Mouse (Mus musculus) ES-E14 (cell line): ENCODE results near the gene Ngfr. TPM values are rescaled to one million over a fixed set of nuclear protein-coding genes. Genes with fewer than 3 reads are reported as not detected.
"Not testable (repeated sequence)": the region's sequence is repeated elsewhere in the genome, so short reads cannot be mapped to it uniquely, and the experiment has no call there.

Experiments used
- DNase-seq: peaks from one replicate; pipeline ENCODE4 v3.0.0-alpha.2; 2013; ENCODE audit warnings: low read depth, low spot score
- H3K27ac ChIP-seq: 2 replicates; pipeline ENCODE4 v1.5.1; 2012; ENCODE audit warnings: low read depth, mild to moderate bottlenecking, low read length, moderate library complexity, mixed read lengths; ENCODE audit not compliant: poor library complexity, insufficient read depth, severe bottlenecking
- H3K36me3 ChIP-seq: 2 replicates; pipeline ENCODE4 v1.6.1; 2012; ENCODE audit warnings: mild to moderate bottlenecking, low read length, moderate library complexity, mixed read lengths; ENCODE audit not compliant: control insufficient read depth, poor library complexity, insufficient read depth, severe bottlenecking
- H3K4me1 ChIP-seq, 2 experiments: fragments of 150-350 bp in 1 of 2; sonication (generic) in 1 of 2; 2 replicates each; pipeline ENCODE4 v1.6.1; 2012; ENCODE audit warnings: low read length in 2 of 2, mild to moderate bottlenecking in 1 of 2, mixed read lengths in 1 of 2; ENCODE audit not compliant: control insufficient read depth in 2 of 2, insufficient read depth in 2 of 2, poor library complexity in 1 of 2
- H3K4me3 ChIP-seq, 2 experiments: fragments of 150-350 bp in 1 of 2; sonication (generic) in 1 of 2; 2 replicates each; pipeline ENCODE4 v1.5.1; 2012; ENCODE audit warnings: low read length in 2 of 2, low read depth in 1 of 2, mild to moderate bottlenecking in 1 of 2, mixed read lengths in 1 of 2; ENCODE audit not compliant: insufficient read depth in 1 of 2, poor library complexity in 1 of 2, severe bottlenecking in 1 of 2
- H3K9ac ChIP-seq: 2 replicates; pipeline ENCODE4 v1.6.1; 2012; ENCODE audit warnings: low read depth, mild to moderate bottlenecking, low read length, mixed read lengths; ENCODE audit not compliant: poor library complexity, insufficient read depth, severe bottlenecking
- H3K9me3 ChIP-seq: fragments of 150-350 bp; sonication (generic); 2 replicates; pipeline ENCODE4 v1.6.1; 2012; ENCODE audit warnings: low read depth, mild to moderate bottlenecking, low read length; ENCODE audit not compliant: control insufficient read depth, insufficient read depth
- CHD2 ChIP-seq: IDR thresholded peaks from 2 replicates; pipeline ENCODE4 v1.6.1; 2014; ENCODE audit warnings: mild to moderate bottlenecking, low read depth, low read length, inconsistent platforms
- HCFC1 ChIP-seq: IDR thresholded peaks from 2 replicates; pipeline ENCODE4 v1.6.1; 2012; ENCODE audit warnings: low read length, inconsistent platforms, borderline replicate concordance; ENCODE audit not compliant: insufficient read depth
- MAFK ChIP-seq: IDR thresholded peaks from 2 replicates; pipeline ENCODE4 v1.6.1; 2014; ENCODE audit warnings: mild to moderate bottlenecking, low read depth, low read length, inconsistent platforms; ENCODE audit not compliant: insufficient read depth
- ZC3H11A ChIP-seq: IDR thresholded peaks from 2 replicates; pipeline ENCODE4 v1.6.1; 2012; ENCODE audit warnings: low read depth, mild to moderate bottlenecking, inconsistent platforms, low read length, borderline replicate concordance
- ZNF384 ChIP-seq: IDR thresholded peaks from 2 replicates; pipeline ENCODE4 v1.6.1; 2012; ENCODE audit warnings: low read depth, low read length, inconsistent platforms
- in situ Hi-C, 2 experiments: fragments of 600-800 bp; cut with MboI; formaldehyde crosslinking; loops; one replicate each; pipeline ENCODE4 v1.15.1; 2025; ENCODE audit warnings: low sequenced_read_pairs in 2 of 2, inconsistent platforms in 1 of 2; ENCODE audit not compliant: unreplicated experiment in 2 of 2
- total RNA-seq: library from RNA; depleted of rRNA; stranded (reverse); fragments of 300-350 nt; gene quantifications from 2 replicates; pipeline ENCODE4 v1.2.3, GENCODE M21; 2012

Ngfr gene
- total RNA-seq, 1 experiment, result 19.9 TPM

DNA sequence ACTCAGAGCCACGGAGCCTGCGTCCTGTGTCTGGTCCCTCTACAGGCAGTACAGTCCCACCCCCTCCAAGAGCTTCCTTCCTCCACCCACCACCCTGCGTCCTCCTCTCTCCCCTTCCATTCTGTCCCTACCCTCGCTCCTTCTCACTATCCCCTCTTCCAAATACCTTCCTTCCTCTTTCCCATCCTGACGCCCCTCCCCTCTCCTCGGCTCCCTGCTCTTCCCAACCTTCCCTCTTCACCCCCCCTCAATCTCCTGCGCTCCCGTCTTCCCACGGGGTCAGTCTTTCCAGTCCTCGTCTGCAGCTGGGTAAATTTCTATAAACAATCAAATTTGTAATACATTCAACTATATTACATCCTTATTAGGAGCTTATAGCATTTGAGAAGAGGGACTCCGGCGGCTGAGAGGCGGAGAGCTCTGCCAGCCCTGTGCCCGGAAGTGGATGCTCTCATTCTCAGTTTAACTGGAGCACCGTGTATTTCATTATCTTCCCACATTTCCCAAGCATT is 22.9 kb upstream of the Ngfr start:
- Histone ChIP-seq H3K4me1 (peaks cover 2 to 19% of the 10 kb centered on the region in 2 experiments; a peak in 3 of 4 replicates), H3K36me3 (no peaks in the 10 kb centered on the region), H3K9ac (no peak overlapping the region), H3K4me3 (peak overlapping the region in 1 of 2 experiments; percentile 24; a peak in 2 of 4 replicates), H3K9me3 (0 out of 2 replicates have a peak, but pooled peaks cover 2% of the 10 kb centered on the region), H3K27ac (no peak overlapping the region)
- TF ChIP-seq ZC3H11A, result no peak
- TF ChIP-seq MAFK, result no peak
- TF ChIP-seq ZNF384, result no peak
- TF ChIP-seq HCFC1, result no peak
- TF ChIP-seq CHD2, result no peak
- in situ Hi-C loops, result no loop called here
- DNase-seq, result no peak

DNA sequence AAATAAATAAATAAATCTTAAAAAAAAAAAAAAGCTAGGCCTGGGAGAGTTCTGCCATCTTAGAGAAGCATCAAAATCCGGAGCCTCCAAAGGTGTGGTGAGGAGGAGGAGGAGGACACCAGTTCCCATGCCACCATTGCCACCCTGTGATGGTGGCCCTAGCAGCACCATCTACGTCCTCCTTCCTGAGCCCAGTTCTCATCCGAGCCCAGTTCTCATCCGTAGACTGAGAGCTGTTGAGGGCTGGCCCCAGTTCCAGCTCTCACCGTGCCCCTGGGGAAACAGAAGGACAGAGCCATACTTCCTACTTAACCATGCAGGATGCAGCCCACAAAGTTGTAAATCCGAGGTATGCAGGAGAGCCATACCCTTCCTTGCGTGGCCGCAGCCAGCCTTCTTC is 22.4 kb upstream of the Ngfr start:
- peaks cover 2 to 17% of the 10 kb centered on the region in 2 experiments; a peak in 3 of 4 replicates for H3K4me1 ChIP-seq
- in situ Hi-C loops, result no loop called here
- DNase-seq, result no peak
- no peaks in the 10 kb centered on the region for H3K36me3 ChIP-seq
- 0 out of 2 replicates have a peak, but pooled peaks cover 2% of the 10 kb centered on the region for H3K9me3 ChIP-seq
- H3K4me3 ChIP-seq, result peak overlapping the region in 1 of 2 experiments; percentile 24; a peak in 2 of 4 replicates
- no peak overlapping the region for H3K27ac ChIP-seq
- H3K9ac ChIP-seq, result no peak overlapping the region
- no peak for TF ChIP-seq MAFK
- TF ChIP-seq ZC3H11A, result no peak
- no peak for TF ChIP-seq CHD2
- TF ChIP-seq HCFC1, result no peak
- TF ChIP-seq ZNF384, result no peak

DNA sequence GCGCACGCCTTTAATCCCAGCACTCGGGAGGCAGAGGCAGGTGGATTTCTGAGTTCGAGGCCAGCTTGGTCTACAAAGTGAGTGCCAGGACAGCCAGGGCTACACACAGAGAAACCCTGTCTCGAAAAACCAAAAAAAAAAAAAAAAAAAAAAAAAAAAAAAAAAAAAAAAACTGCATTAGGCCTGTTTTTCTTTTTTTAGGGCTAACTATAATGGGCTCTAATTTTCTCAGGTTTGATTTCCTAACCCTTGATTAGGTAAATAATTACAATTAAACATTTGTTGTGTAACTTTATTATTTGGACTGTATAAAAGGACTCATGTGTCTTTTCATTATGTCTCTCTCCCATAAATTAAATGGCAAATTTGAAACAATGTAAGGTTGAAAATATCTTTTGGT is 19.8 kb upstream of the Ngfr start:
- H3K27ac ChIP-seq, H3K36me3 ChIP-seq, in situ Hi-C loops, DNase-seq, H3K9ac ChIP-seq, H3K4me3 ChIP-seq, H3K9me3 ChIP-seq: not testable (repeated sequence)
- H3K4me1 ChIP-seq, result peaks cover 2 to 17% of the 10 kb centered on the region in 2 experiments; a peak in 3 of 4 replicates
- peak; percentile 60 for TF ChIP-seq ZNF384

DNA sequence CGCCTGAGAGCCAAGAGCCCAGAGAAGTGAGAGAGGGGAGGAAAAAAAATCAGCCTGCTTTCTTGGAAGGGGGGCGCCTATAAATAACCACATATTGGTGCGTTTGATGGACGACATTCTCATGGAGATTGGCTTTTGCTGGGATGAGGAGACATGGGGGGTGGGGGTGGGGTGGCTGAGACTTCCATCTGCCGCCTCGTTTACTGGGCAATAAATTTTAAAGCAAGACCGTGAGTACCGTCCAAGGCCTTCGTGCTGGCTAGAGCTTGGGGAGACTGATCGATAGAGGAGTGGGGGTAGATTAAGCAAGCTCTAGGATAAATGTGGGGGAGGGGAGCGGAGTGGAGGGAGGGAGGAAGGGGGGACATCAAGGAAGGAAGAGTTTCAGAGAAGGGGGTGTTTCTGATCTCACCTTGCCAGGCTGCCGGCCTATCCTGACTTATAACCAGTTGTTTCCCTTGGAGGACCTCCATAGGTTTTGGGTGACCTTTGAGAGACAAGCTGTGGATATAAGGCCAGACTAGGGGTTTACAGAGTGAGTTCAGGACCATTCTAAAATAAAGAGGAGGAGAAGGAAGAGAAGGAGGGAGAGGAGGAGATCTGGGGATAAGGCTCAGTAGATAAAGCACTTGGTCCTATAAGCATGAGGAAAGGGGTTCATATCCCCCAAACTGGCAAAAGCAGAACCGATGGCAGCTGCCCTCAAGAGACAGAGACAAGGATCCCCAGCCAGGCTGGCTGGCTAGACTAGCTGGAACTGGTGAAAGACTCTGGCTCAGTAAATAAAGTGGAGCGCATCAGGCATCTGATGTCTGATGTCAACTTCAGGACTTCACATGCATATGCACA is 10.9 kb upstream of the Ngfr start:
- in situ Hi-C loops, result no loop called here
- H3K36me3 ChIP-seq, result no peaks in the 10 kb centered on the region
- H3K4me1 ChIP-seq, result peaks cover 7 to 24% of the 10 kb centered on the region in 2 experiments
- no peaks in the 10 kb centered on the region for H3K9me3 ChIP-seq
- peak overlapping the region in 1 of 2 experiments; percentile 21; a peak in 1 of 4 replicates for H3K4me3 ChIP-seq
- no peak for DNase-seq
- H3K27ac ChIP-seq, result no peak overlapping the region
- no peak for TF ChIP-seq ZC3H11A
- TF ChIP-seq ZNF384, result 0 out of 2 replicates have a peak, but pooled peaks have one; percentile 30
- no peak overlapping the region for H3K9ac ChIP-seq
